Mouse (Mus musculus) bone marrow macrophage, adult 2 months (primary cell): Measurements from ENCODE around the gene Tomm20l.
"Not testable (repeated sequence)": the region's sequence is repeated elsewhere in the genome, so short reads cannot be mapped to it uniquely, and the experiment has no call there.

Experiments
- CTCF ChIP-seq: IDR thresholded peaks from 2 replicates; pipeline ENCODE4 v1.5.1; 2012; ENCODE audit warnings: low read depth, mild to moderate bottlenecking, low read length, moderate library complexity
- POLR2A ChIP-seq: IDR thresholded peaks from 2 replicates; pipeline ENCODE4 v1.6.1; 2012; ENCODE audit warnings: mild to moderate bottlenecking, low read depth, low read length, borderline replicate concordance

DNA sequence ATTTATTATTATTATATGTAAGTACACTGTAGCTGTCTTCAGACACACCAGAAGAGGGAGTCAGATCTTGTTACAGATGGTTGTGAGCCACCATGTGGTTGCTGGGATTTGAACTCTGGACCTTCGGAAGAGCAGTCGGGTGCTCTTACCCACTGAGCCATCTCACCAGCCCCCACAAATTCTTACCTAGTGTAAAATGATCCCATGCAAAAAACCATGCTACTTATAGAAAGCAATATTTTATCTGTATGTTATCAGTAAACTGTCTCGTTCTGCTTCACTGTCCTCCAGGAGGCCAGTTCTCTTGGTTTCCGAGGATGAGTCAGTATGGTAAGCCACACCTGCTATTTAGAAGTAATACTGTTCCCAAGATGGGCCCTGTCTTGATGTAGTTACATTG lies 7.0 kb upstream of the Tomm20l start:
- not testable (repeated sequence) for TF ChIP-seq POLR2A, CTCF
